Mouse (Mus musculus) MEL (cell line): Measurements from ENCODE around the gene Psap. TPM values are rescaled to one million over a fixed set of nuclear protein-coding genes. Genes with fewer than 3 reads are reported as not detected.
A peak's percentile ranks its signal among the peaks of the same experiment; 100 is the strongest.

Experiments used
- DNase-seq: peaks from one replicate; pipeline ENCODE4 v3.0.0; 2011; ENCODE audit warnings: low read depth, low spot score
- H3K27ac ChIP-seq: 2 replicates; pipeline ENCODE4 v1.5.1; 2012; ENCODE audit warnings: low read depth, mild to moderate bottlenecking, control low read depth, low read length, moderate library complexity; ENCODE audit not compliant: control insufficient read depth
- H3K27me3 ChIP-seq, 2 experiments: fragments of 150-350 bp in 1 of 2; sonication (generic) in 1 of 2; 2 replicates each; pipeline ENCODE4 v1.6.1; 2012; ENCODE audit warnings: low read length in 2 of 2, mild to moderate bottlenecking in 2 of 2, improper control_type of control experiment in 1 of 2, moderate library complexity in 1 of 2; ENCODE audit not compliant: insufficient read depth in 2 of 2, control insufficient read depth in 1 of 2
- H3K36me3 ChIP-seq, 2 experiments: 2 replicates each; pipeline ENCODE4 v1.6.1; 2012 to 2014; ENCODE audit warnings: low read length in 2 of 2, improper control_type of control experiment in 1 of 2, inconsistent platforms in 1 of 2, mild to moderate bottlenecking in 1 of 2; ENCODE audit not compliant: insufficient read depth in 2 of 2, control insufficient read depth in 1 of 2
- H3K4me1 ChIP-seq, 2 experiments: fragments of 150-350 bp in 1 of 2; sonication (generic) in 1 of 2; 2 replicates each; pipeline ENCODE4 v1.6.1; 2012; ENCODE audit warnings: low read length in 2 of 2, improper control_type of control experiment in 1 of 2, mild to moderate bottlenecking in 1 of 2; ENCODE audit not compliant: insufficient read depth in 2 of 2, control insufficient read depth in 1 of 2
- H3K4me3 ChIP-seq, 2 experiments: fragments of 150-350 bp in 1 of 2; sonication (generic) in 1 of 2; 2 replicates each; pipeline ENCODE4 v1.5.1; 2012; ENCODE audit warnings: low read depth in 2 of 2, low read length in 2 of 2, mild to moderate bottlenecking in 2 of 2, moderate library complexity in 2 of 2, control low read depth in 1 of 2, improper control_type of control experiment in 1 of 2; ENCODE audit not compliant: control insufficient read depth in 1 of 2, insufficient read depth in 1 of 2
- H3K79me2 ChIP-seq: 2 replicates; pipeline ENCODE4 v1.6.1; 2012; ENCODE audit warnings: mild to moderate bottlenecking, low read length, moderate library complexity; ENCODE audit not compliant: control insufficient read depth, poor library complexity, insufficient read depth
- H3K9ac ChIP-seq: 2 replicates; pipeline ENCODE4 v1.6.1; 2012; ENCODE audit warnings: low read depth, mild to moderate bottlenecking, control low read depth, low read length, moderate library complexity; ENCODE audit not compliant: control insufficient read depth, poor library complexity, severe bottlenecking
- H3K9me3 ChIP-seq: fragments of 150-350 bp; sonication (generic); replicated peaks from 2 replicates; pipeline ENCODE4 v1.6.1; 2012; ENCODE audit warnings: mild to moderate bottlenecking, low read length, improper control_type of control experiment, moderate library complexity; ENCODE audit not compliant: insufficient read depth
- BHLHE40 ChIP-seq: IDR thresholded peaks from 2 replicates; pipeline ENCODE4 v1.6.1; 2012; ENCODE audit warnings: low read depth, mild to moderate bottlenecking, inconsistent platforms, low read length, improper control_type of control experiment, borderline replicate concordance
- ETS1 ChIP-seq: IDR thresholded peaks from 2 replicates; pipeline ENCODE4 v1.6.1; 2012; ENCODE audit warnings: low read depth, mild to moderate bottlenecking, inconsistent platforms, low read length, improper control_type of control experiment, moderate library complexity
- JUND ChIP-seq: IDR thresholded peaks from 2 replicates; pipeline ENCODE4 v1.6.1; 2011; ENCODE audit warnings: low read depth, mild to moderate bottlenecking, improper control_type of control experiment, low read length
- MYB ChIP-seq: IDR thresholded peaks from 2 replicates; pipeline ENCODE4 v1.6.1; 2011; ENCODE audit warnings: mild to moderate bottlenecking, low read depth, low read length, improper control_type of control experiment
- NELFE ChIP-seq: IDR thresholded peaks from 2 replicates; pipeline ENCODE4 v1.6.1; 2011; ENCODE audit warnings: low read depth, low read length, improper control_type of control experiment
- POLR2A ChIP-seq, 2 experiments: IDR thresholded peaks; 2 replicates each; pipeline ENCODE4 v1.6.1; 2011 to 2012; ENCODE audit warnings: low read length in 2 of 2, mild to moderate bottlenecking in 2 of 2, control low read depth in 1 of 2, improper control_type of control experiment in 1 of 2, low read depth in 1 of 2, moderate library complexity in 1 of 2; ENCODE audit not compliant: control insufficient read depth in 1 of 2, insufficient read depth in 1 of 2, poor library complexity in 1 of 2
- RCOR1 ChIP-seq: IDR thresholded peaks from 2 replicates; pipeline ENCODE4 v1.6.1; 2012; ENCODE audit warnings: low read depth, mild to moderate bottlenecking, inconsistent platforms, low read length, improper control_type of control experiment
- TAL1 ChIP-seq: IDR thresholded peaks from 2 replicates; pipeline ENCODE4 v1.6.1; 2012; ENCODE audit warnings: mild to moderate bottlenecking, inconsistent platforms, low read length, moderate library complexity, mixed read lengths
- USF1 ChIP-seq: IDR thresholded peaks from 2 replicates; pipeline ENCODE4 v1.6.1; 2014; ENCODE audit warnings: low read depth, mild to moderate bottlenecking, inconsistent platforms, low read length, improper control_type of control experiment, moderate library complexity
- USF2 ChIP-seq, 2 experiments: IDR thresholded peaks; 2 replicates each; pipeline ENCODE4 v1.6.1; 2011 to 2012; ENCODE audit warnings: improper control_type of control experiment in 2 of 2, low read length in 2 of 2, borderline replicate concordance in 1 of 2, inconsistent platforms in 1 of 2, low read depth in 1 of 2, mild to moderate bottlenecking in 1 of 2; ENCODE audit not compliant: insufficient read depth in 1 of 2
- ZKSCAN1 ChIP-seq: IDR thresholded peaks from 2 replicates; pipeline ENCODE4 v1.6.1; 2012; ENCODE audit warnings: low read depth, mild to moderate bottlenecking, inconsistent platforms, low read length, improper control_type of control experiment, moderate library complexity
- ZNF384 ChIP-seq: IDR thresholded peaks from 2 replicates; pipeline ENCODE4 v1.6.1; 2012; ENCODE audit warnings: low read depth, mild to moderate bottlenecking, inconsistent platforms, low read length, improper control_type of control experiment
- polyA plus RNA-seq, 2 experiments: library from polyadenylated mRNA; stranded (reverse) in 1 of 2; unstranded in 1 of 2; fragments of >175 nt in 1 of 2; fragments of >200 nt in 1 of 2; gene quantifications; 2 replicates each; pipeline versions ENCODE4 v1.2.1 to v1.2.4; 2012; ENCODE audit warnings: low replicate concordance in 2 of 2, low read depth in 1 of 2; ENCODE audit not compliant: insufficient read length in 2 of 2, insufficient read depth in 1 of 2, missing spikeins in 1 of 2
- total RNA-seq: library from RNA; depleted of rRNA; stranded (reverse); fragments of 300-350 nt; gene quantifications from 2 replicates; pipeline ENCODE4 v1.2.3, GENCODE M21; 2012

Psap gene
- total and polyA plus RNA-seq, 3 experiments = 56.8 to 153 (median 106) TPM

DNA sequence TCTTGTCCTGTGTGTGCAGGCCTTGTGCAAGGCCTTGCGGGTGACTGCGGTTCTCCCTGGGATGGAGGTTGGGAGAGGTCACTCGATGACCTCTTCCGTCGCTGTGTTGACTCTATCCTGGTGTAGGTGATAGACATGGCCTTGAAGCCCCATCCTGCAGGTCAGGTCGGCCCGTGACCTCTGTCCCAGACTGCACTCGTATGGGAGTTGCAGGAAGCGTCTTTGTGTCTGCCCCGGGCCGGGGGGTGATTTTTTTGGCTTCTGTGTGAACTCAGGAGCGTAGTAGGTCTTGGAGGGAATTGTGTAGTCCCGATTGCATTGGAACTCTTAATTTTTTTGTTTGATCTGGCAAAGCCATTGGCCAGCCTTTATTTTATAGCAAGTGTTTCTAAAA lies 576 bp downstream of the Psap start:
- peaks cover 8 to 59% of the 10 kb centered on the region in 2 experiments for H3K4me1 ChIP-seq
- TF ChIP-seq ETS1 = no peak
- TF ChIP-seq ZNF384 = no peak
- no peak for TF ChIP-seq RCOR1
- peak; percentile 66; the same call in 1 of the 2 replicates for TF ChIP-seq ZKSCAN1
- TF ChIP-seq, all 39 proteins: peak for 1
- peaks cover 52% of the 10 kb centered on the region for H3K79me2 ChIP-seq
- H3K9me3 ChIP-seq = no peaks in the 10 kb centered on the region
- H3K36me3 ChIP-seq = peaks cover 0 to 45% of the 10 kb centered on the region in 2 experiments; a peak in 2 of 4 replicates
- H3K27ac ChIP-seq = peak overlapping the region; percentile 74
- DNase-seq = no peak
- H3K27me3 ChIP-seq = no peaks in the 10 kb centered on the region
- peak overlapping the region; percentile 93 for H3K9ac ChIP-seq
- peak overlapping the region; percentile 78 to 80 for H3K4me3 ChIP-seq

DNA sequence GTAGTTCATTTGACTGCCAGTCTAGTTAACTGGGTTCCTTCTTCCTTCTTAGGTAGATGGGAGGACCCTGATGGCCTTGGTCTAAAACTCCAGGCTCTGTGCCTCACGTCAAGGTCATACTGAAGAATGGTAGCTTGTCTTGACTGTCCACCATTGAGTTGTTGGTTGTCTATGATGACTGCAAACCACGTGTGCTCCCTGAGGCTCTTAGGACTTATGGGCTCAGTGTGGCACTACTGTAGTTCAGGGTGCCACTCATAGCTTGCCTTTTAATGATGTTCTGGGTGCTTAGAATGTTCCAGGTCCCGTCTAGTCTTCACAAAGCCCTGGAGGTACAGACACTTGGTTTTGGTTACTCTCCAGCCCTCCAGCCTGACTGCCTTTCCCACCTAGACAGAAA lies 1.4 kb downstream of the Psap start:
- Histone ChIP-seq H3K79me2 (peaks cover 56% of the 10 kb centered on the region), H3K36me3 (peaks cover 0 to 51% of the 10 kb centered on the region in 2 experiments; a peak in 2 of 4 replicates), H3K9ac (no peak overlapping the region), H3K27ac (no peak overlapping the region), H3K9me3 (no peaks in the 10 kb centered on the region), H3K4me3 (no peak overlapping the region; a peak in 1 of 4 replicates), H3K4me1 (peaks cover 12 to 58% of the 10 kb centered on the region in 2 experiments), H3K27me3 (no peaks in the 10 kb centered on the region)
- no peak for DNase-seq
- TF ChIP-seq TAL1 = no peak
- TF ChIP-seq MYB = no peak
- no peak for TF ChIP-seq NELFE
- TF ChIP-seq JUND = no peak
- TF ChIP-seq USF1 = no peak

DNA sequence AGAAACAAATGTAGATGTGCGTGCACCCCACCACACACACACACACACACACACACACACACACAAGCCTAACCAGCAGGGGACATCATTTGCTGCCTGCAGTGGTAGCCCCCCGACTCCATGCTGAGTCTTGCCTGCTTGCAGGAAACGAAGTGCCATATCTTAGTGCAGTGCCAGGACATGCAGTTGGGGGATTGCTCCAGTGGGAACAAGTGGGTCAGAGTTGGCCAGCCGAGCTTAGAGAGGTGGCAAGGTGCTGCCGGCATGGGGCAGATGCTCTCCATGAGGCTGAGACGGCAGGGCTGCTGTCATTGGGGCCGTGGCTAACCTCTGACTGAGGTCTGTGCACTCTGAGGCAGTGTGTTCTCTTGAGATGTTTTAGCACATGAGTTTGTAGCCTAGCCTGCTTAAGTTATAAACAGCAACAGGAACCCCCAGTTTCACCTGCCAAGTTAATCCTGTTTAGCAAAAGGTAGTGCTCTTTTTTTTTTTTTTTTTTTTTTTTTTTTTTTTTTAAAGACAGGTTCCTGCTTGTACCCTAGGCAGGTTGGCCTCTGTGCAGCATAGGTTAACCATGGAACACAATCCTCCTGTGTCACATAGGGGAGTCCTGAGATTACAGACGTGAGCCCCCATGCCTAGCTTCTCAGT lies 2.0 kb downstream of the Psap start:
- H3K9ac ChIP-seq = 0 out of 2 replicates have a peak overlapping the region, but pooled peaks have one; percentile 12
- H3K27me3 ChIP-seq = no peaks in the 10 kb centered on the region
- no peak overlapping the region for H3K27ac ChIP-seq
- H3K9me3 ChIP-seq = no peaks in the 10 kb centered on the region
- peaks cover 0 to 53% of the 10 kb centered on the region in 2 experiments; a peak in 2 of 4 replicates for H3K36me3 ChIP-seq
- no peak for DNase-seq
- H3K79me2 ChIP-seq = peaks cover 57% of the 10 kb centered on the region
- peaks cover 12 to 60% of the 10 kb centered on the region in 2 experiments for H3K4me1 ChIP-seq
- no peak overlapping the region for H3K4me3 ChIP-seq
- TF ChIP-seq USF2 (IDR thresholded peaks at IDR 0.05; ENCODE audit: borderline replicate concordance in 1 of 2, insufficient read depth in 1 of 2, low read depth in 1 of 2, low read length in 2 of 2) = no peak
- TF ChIP-seq ZNF384 = peak; percentile 89
- TF ChIP-seq BHLHE40 = no peak
- no peak for TF ChIP-seq POLR2A (IDR thresholded peaks at IDR 0.05; ENCODE audit: control insufficient read depth in 1 of 2, insufficient read depth in 1 of 2, low read depth in 1 of 2, low read length in 2 of 2, poor library complexity in 1 of 2)
- TF ChIP-seq, all 39 proteins: peak for 1
